Mouse (Mus musculus) erythroid progenitor cell, adult 5-6 weeks (primary cell): ENCODE measurements around the gene Nrbp1. TPM values are rescaled to one million over a fixed set of nuclear protein-coding genes. Genes with fewer than 3 reads are reported as not detected.

ENCODE experiments used
- total RNA-seq, 2 experiments: library from RNA; stranded (forward) in 1 of 2; stranded (reverse) in 1 of 2; fragments of 150-400 nt in 1 of 2; fragments of 186-747, 209-891 nt in 1 of 2; gene quantifications; 2 replicates each; pipeline versions ENCODE4 v1.2.3 to v1.2.4; 2015 to 2017; ENCODE audit warnings: low replicate concordance in 2 of 2

The Nrbp1 gene
- total RNA-seq, 2 experiments from 2014 or later = 22.2 to 39.4 TPM

Other genes with a start within 250 kb of the Nrbp1 start
- gene Atraid, start 192.6 kb upstream of the Nrbp1 start, total RNA-seq (2015; ENCODE audit: low replicate concordance) = 38.6 and 49.9 TPM in 2 replicates
- 15.1 and 16.0 TPM in 2 replicates for gene Atraid, start 192.6 kb upstream of the Nrbp1 start, total RNA-seq (2017; ENCODE audit: low replicate concordance)
- gene Slc5a6, start 191.9 kb upstream of the Nrbp1 start, total RNA-seq (2015; ENCODE audit: low replicate concordance) = not detected in 2 replicates
- gene Slc5a6, start 191.9 kb upstream of the Nrbp1 start, total RNA-seq (2017; ENCODE audit: low replicate concordance) = not detected in 2 replicates
- 19.3 and 24.9 TPM in 2 replicates for gene Cad, start 186.1 kb upstream of the Nrbp1 start, total RNA-seq (2015; ENCODE audit: low replicate concordance)
- 3.5 and 11.3 TPM in 2 replicates for gene Cad, start 186.1 kb upstream of the Nrbp1 start, total RNA-seq (2017; ENCODE audit: low replicate concordance)
- not detected in 2 replicates for gene Dnajc5g, start 134.6 kb upstream of the Nrbp1 start, total RNA-seq (2015; ENCODE audit: low replicate concordance)
- gene Dnajc5g, start 134.6 kb upstream of the Nrbp1 start, total RNA-seq (2017; ENCODE audit: low replicate concordance) = not detected in 2 replicates
- gene Slc30a3, start 132.6 kb upstream of the Nrbp1 start, total RNA-seq (2015; ENCODE audit: low replicate concordance) = not detected in 2 replicates
- not detected in 2 replicates for gene Slc30a3, start 132.6 kb upstream of the Nrbp1 start, total RNA-seq (2017; ENCODE audit: low replicate concordance)
- not detected in 2 replicates for gene Trim54, start 124.2 kb upstream of the Nrbp1 start, total RNA-seq (2015; ENCODE audit: low replicate concordance)
- not detected in 2 replicates for gene Trim54, start 124.2 kb upstream of the Nrbp1 start, total RNA-seq (2017; ENCODE audit: low replicate concordance)
- gene Ucn, start 102.0 kb upstream of the Nrbp1 start, total RNA-seq (2015; ENCODE audit: low replicate concordance) = not detected in 2 replicates
- not detected in 2 replicates for gene Ucn, start 102.0 kb upstream of the Nrbp1 start, total RNA-seq (2017; ENCODE audit: low replicate concordance)
- 1.3 and 11.5 TPM in 2 replicates for gene Mpv17, start 86.6 kb upstream of the Nrbp1 start, total RNA-seq (2015; ENCODE audit: low replicate concordance)
- gene Mpv17, start 86.6 kb upstream of the Nrbp1 start, total RNA-seq (2017; ENCODE audit: low replicate concordance) = 0.23 and 4.7 TPM in 2 replicates
- 4.6 TPM in 1 of 2 replicates, not detected in the other for gene Gm29609, start 61.0 kb upstream of the Nrbp1 start, total RNA-seq (2015; ENCODE audit: low replicate concordance)
- gene Gm29609, start 61.0 kb upstream of the Nrbp1 start, total RNA-seq (2017; ENCODE audit: low replicate concordance) = not detected in 2 replicates
- 45.4 and 54.5 TPM in 2 replicates for gene Gtf3c2, start 60.7 kb upstream of the Nrbp1 start, total RNA-seq (2015; ENCODE audit: low replicate concordance)
- 29.9 and 130 TPM in 2 replicates for gene Gtf3c2, start 60.7 kb upstream of the Nrbp1 start, total RNA-seq (2017; ENCODE audit: low replicate concordance)
- 22.6 and 31.7 TPM in 2 replicates for gene Snx17, start 47.6 kb upstream of the Nrbp1 start, total RNA-seq (2015; ENCODE audit: low replicate concordance)
- gene Snx17, start 47.6 kb upstream of the Nrbp1 start, total RNA-seq (2017; ENCODE audit: low replicate concordance) = 16.3 and 39.3 TPM in 2 replicates
- gene Eif2b4, start 47.4 kb upstream of the Nrbp1 start, total RNA-seq (2015; ENCODE audit: low replicate concordance) = 36.5 and 60.5 TPM in 2 replicates
- 8.2 and 53.5 TPM in 2 replicates for gene Eif2b4, start 47.4 kb upstream of the Nrbp1 start, total RNA-seq (2017; ENCODE audit: low replicate concordance)
- gene Zfp513, start 38.6 kb upstream of the Nrbp1 start, total RNA-seq (2015; ENCODE audit: low replicate concordance) = 6.8 and 9.2 TPM in 2 replicates
- 10.8 and 15.4 TPM in 2 replicates for gene Zfp513, start 38.6 kb upstream of the Nrbp1 start, total RNA-seq (2017; ENCODE audit: low replicate concordance)
- 166 and 178 TPM in 2 replicates for gene Ppm1g, start 20.2 kb upstream of the Nrbp1 start, total RNA-seq (2015; ENCODE audit: low replicate concordance)
- 214 and 223 TPM in 2 replicates for gene Ppm1g, start 20.2 kb upstream of the Nrbp1 start, total RNA-seq (2017; ENCODE audit: low replicate concordance)
- gene Gm9970, start 368 bp downstream of the Nrbp1 start, total RNA-seq (2015; ENCODE audit: low replicate concordance) = not detected in 2 replicates
- gene Gm9970, start 368 bp downstream of the Nrbp1 start, total RNA-seq (2017; ENCODE audit: low replicate concordance) = not detected in 2 replicates
- gene Krtcap3, start 10.8 kb downstream of the Nrbp1 start, total RNA-seq (2015; ENCODE audit: low replicate concordance) = not detected in 2 replicates
- not detected in 2 replicates for gene Krtcap3, start 10.8 kb downstream of the Nrbp1 start, total RNA-seq (2017; ENCODE audit: low replicate concordance)
- gene Ift172, start 50.3 kb downstream of the Nrbp1 start, total RNA-seq (2015; ENCODE audit: low replicate concordance) = 2.9 and 10.5 TPM in 2 replicates
- gene Ift172, start 50.3 kb downstream of the Nrbp1 start, total RNA-seq (2017; ENCODE audit: low replicate concordance) = 5.7 and 10.3 TPM in 2 replicates
- gene Fndc4, start 55.2 kb downstream of the Nrbp1 start, total RNA-seq (2015; ENCODE audit: low replicate concordance) = not detected in 2 replicates
- gene Fndc4, start 55.2 kb downstream of the Nrbp1 start, total RNA-seq (2017; ENCODE audit: low replicate concordance) = 0.08 TPM in 1 of 2 replicates, not detected in the other
- gene Gckr, start 56.6 kb downstream of the Nrbp1 start, total RNA-seq (2015; ENCODE audit: low replicate concordance) = not detected in 2 replicates
- not detected in 2 replicates for gene Gckr, start 56.6 kb downstream of the Nrbp1 start, total RNA-seq (2017; ENCODE audit: low replicate concordance)
- 4.7 and 12.6 TPM in 2 replicates for gene Zfp512, start 211.6 kb downstream of the Nrbp1 start, total RNA-seq (2015; ENCODE audit: low replicate concordance)
- gene Zfp512, start 211.6 kb downstream of the Nrbp1 start, total RNA-seq (2017; ENCODE audit: low replicate concordance) = 14.2 and 33.2 TPM in 2 replicates
- not detected in 2 replicates for gene 4930548H24Rik, start 244.9 kb downstream of the Nrbp1 start, total RNA-seq (2015; ENCODE audit: low replicate concordance)
- not detected in 2 replicates for gene 4930548H24Rik, start 244.9 kb downstream of the Nrbp1 start, total RNA-seq (2017; ENCODE audit: low replicate concordance)